Mouse (Mus musculus) liver, embryonic 11.5 days (tissue): ENCODE measurements at regions not wholly inside any gene's neighbourhood (a gene's known extent, or its start where the extent isn't known, plus 50 kb on each side); places are given as distances from the start of the nearest gene placed in this dataset.

Experiments
- ATAC-seq: fragments of 200-750 bp; cut with Nextera tagmentation; replicated peaks from 2 replicates; pipeline ENCODE4 v1.8.0; 2017; ENCODE audit warnings: moderate number of reproducible peaks, mild to moderate bottlenecking, moderate TSS enrichment, moderate library complexity; ENCODE audit not compliant: low FRiP score
- DNase-seq: peaks from one replicate; pipeline ENCODE4 v3.0.0-alpha.2; 2017; ENCODE audit warnings: low spot score
- H3K27ac ChIP-seq: fragments of 300-500 bp; sonication (generic); 2 replicates; pipeline ENCODE4 v1.5.1; 2014; ENCODE audit warnings: mild to moderate bottlenecking, low read depth, low read length, control low read depth
- H3K27me3 ChIP-seq: fragments of 300-500 bp; sonication (generic); replicated peaks from 2 replicates; pipeline ENCODE4 v1.6.1; 2014; ENCODE audit warnings: low read length, mixed read lengths; ENCODE audit not compliant: control insufficient read depth, insufficient read depth
- H3K36me3 ChIP-seq: fragments of 300-500 bp; sonication (generic); 2 replicates; pipeline ENCODE4 v1.6.1; 2014; ENCODE audit warnings: mild to moderate bottlenecking, low read length, moderate library complexity, mixed read lengths; ENCODE audit not compliant: control insufficient read depth, insufficient read depth
- H3K4me1 ChIP-seq: fragments of 300-500 bp; sonication (generic); replicated peaks from 2 replicates; pipeline ENCODE4 v1.6.1; 2014; ENCODE audit warnings: low read length, mixed read lengths; ENCODE audit not compliant: control insufficient read depth, insufficient read depth
- H3K4me2 ChIP-seq: fragments of 300-500 bp; sonication (generic); 2 replicates; pipeline ENCODE4 v1.6.1; 2014; ENCODE audit warnings: mild to moderate bottlenecking, control low read depth, moderate library complexity
- H3K4me3 ChIP-seq: fragments of 300-500 bp; sonication (generic); 2 replicates; pipeline ENCODE4 v1.5.1; 2014; ENCODE audit warnings: low read depth, low read length, control low read depth
- H3K9ac ChIP-seq: fragments of 300-500 bp; sonication (generic); 2 replicates; pipeline ENCODE4 v1.6.1; 2014; ENCODE audit warnings: low read depth, low read length, control low read depth
- H3K9me3 ChIP-seq: fragments of 300-500 bp; sonication (generic); 2 replicates; pipeline ENCODE4 v1.6.1; 2016; ENCODE audit warnings: low read length, inconsistent platforms, mixed read lengths; ENCODE audit not compliant: control insufficient read depth
- WGBS: fragments of 180-500 bp; shearing (Covaris S2); extraction: QIAGEN DNeasy Blood & Tissue Kit; methylation state at CpG from one replicate; pipeline ENCODE4 v1.1.7; 2014; 5-methylcytosine and 5-hydroxymethylcytosine counted together

GRCm38 (mm10) chr15:56473679-56474078, 1003.7 kb downstream of the Slc22a22 start:
- 73% methylated on average over 1 of the region's 1 CpGs for WGBS

GRCm38 (mm10) chr15:56451881-56452280, 1025.5 kb downstream of the Slc22a22 start:
- Histone ChIP-seq H3K36me3 (no peaks in the 10 kb centered on the region), H3K27me3 (no peaks in the 10 kb centered on the region), H3K4me2 (no peak overlapping the region), H3K9ac (no peak overlapping the region), H3K9me3 (no peaks in the 10 kb centered on the region), H3K4me1 (no peaks in the 10 kb centered on the region), H3K4me3 (no peak overlapping the region), H3K27ac (no peak overlapping the region)
- no peak for DNase-seq
- WGBS = 72% methylated on average over 4 of the region's 4 CpGs
- no peak for ATAC-seq

More at GRCm38 (mm10) chr15:56473679-56474078, 1003.7 kb downstream of the Slc22a22 start:
- no peaks in the 10 kb centered on the region for H3K4me1 ChIP-seq
- no peak overlapping the region for H3K4me3 ChIP-seq
- no peak overlapping the region for H3K9ac ChIP-seq
- no peaks in the 10 kb centered on the region for H3K9me3 ChIP-seq
- no peak overlapping the region for H3K27ac ChIP-seq
- no peaks in the 10 kb centered on the region for H3K27me3 ChIP-seq
- DNase-seq (no peak), ATAC-seq (no peak)
- H3K4me2 ChIP-seq = no peak overlapping the region
- H3K36me3 ChIP-seq = no peaks in the 10 kb centered on the region

- no peak for ATAC-seq
Measured at GRCm38 (mm10) chr15:56448015-56448645, 1029.3 kb downstream of the Slc22a22 start.

GRCm38 (mm10) chr15:56440171-56440570, 1037.3 kb downstream of the Slc22a22 start:
- Histone ChIP-seq H3K9me3 (no peaks in the 10 kb centered on the region), H3K4me2 (no peak overlapping the region), H3K36me3 (no peaks in the 10 kb centered on the region), H3K4me1 (no peaks in the 10 kb centered on the region), H3K27ac (no peak overlapping the region), H3K4me3 (no peak overlapping the region), H3K9ac (no peak overlapping the region), H3K27me3 (no peaks in the 10 kb centered on the region)
- ATAC-seq (no peak), DNase-seq (no peak)
- 76% methylated on average over 4 of the region's 4 CpGs for WGBS

More at GRCm38 (mm10) chr15:56448015-56448645, 1029.3 kb downstream of the Slc22a22 start:
- DNase-seq = no peak
- H3K9me3 ChIP-seq = no peaks in the 10 kb centered on the region
- H3K36me3 ChIP-seq = no peaks in the 10 kb centered on the region
- no peaks in the 10 kb centered on the region for H3K27me3 ChIP-seq
- WGBS = 68% methylated on average over 10 of the region's 10 CpGs
- H3K4me2 ChIP-seq = no peak overlapping the region
- H3K9ac ChIP-seq = no peak overlapping the region
- H3K27ac ChIP-seq = no peak overlapping the region
- no peak overlapping the region for H3K4me3 ChIP-seq
- no peaks in the 10 kb centered on the region for H3K4me1 ChIP-seq

- ATAC-seq (no peak), DNase-seq (no peak)
- Histone ChIP-seq H3K4me3 (no peak overlapping the region), H3K9me3 (no peaks in the 10 kb centered on the region), H3K27ac (no peak overlapping the region), H3K9ac (no peak overlapping the region), H3K4me1 (no peaks in the 10 kb centered on the region), H3K27me3 (no peaks in the 10 kb centered on the region), H3K4me2 (no peak overlapping the region), H3K36me3 (no peaks in the 10 kb centered on the region)
- 75% methylated on average over 2 of the region's 2 CpGs for WGBS
Measured at GRCm38 (mm10) chr15:56438370-56438769, 1039.1 kb downstream of the Slc22a22 start.

GRCm38 (mm10) chr15:56436131-56436530, 1041.3 kb downstream of the Slc22a22 start:
- H3K9ac ChIP-seq = no peak overlapping the region
- 63% methylated on average over 6 of the region's 6 CpGs for WGBS
- H3K9me3 ChIP-seq = no peaks in the 10 kb centered on the region
- DNase-seq (no peak), ATAC-seq (no peak)
- H3K27me3 ChIP-seq = no peaks in the 10 kb centered on the region
- no peak overlapping the region for H3K4me2 ChIP-seq
- H3K36me3 ChIP-seq = no peaks in the 10 kb centered on the region
- H3K27ac ChIP-seq = no peak overlapping the region
- no peaks in the 10 kb centered on the region for H3K4me1 ChIP-seq
- H3K4me3 ChIP-seq = no peak overlapping the region

- H3K27me3 ChIP-seq = no peaks in the 10 kb centered on the region
- H3K36me3 ChIP-seq = no peaks in the 10 kb centered on the region
Measured at GRCm38 (mm10) chr15:56425986-56426385, 1051.4 kb downstream of the Slc22a22 start.

GRCm38 (mm10) chr15:56420681-56421080, 1056.7 kb downstream of the Slc22a22 start:
- Histone ChIP-seq H3K4me1 (no peaks in the 10 kb centered on the region), H3K27ac (no peak overlapping the region), H3K27me3 (no peaks in the 10 kb centered on the region), H3K9me3 (no peaks in the 10 kb centered on the region), H3K9ac (no peak overlapping the region), H3K4me2 (no peak overlapping the region), H3K4me3 (no peak overlapping the region), H3K36me3 (no peaks in the 10 kb centered on the region)
- ATAC-seq = no peak
- WGBS = 64% methylated on average over 1 of the region's 1 CpGs
- no peak for DNase-seq

More at GRCm38 (mm10) chr15:56425986-56426385, 1051.4 kb downstream of the Slc22a22 start:
- Histone ChIP-seq H3K4me2 (no peak overlapping the region), H3K9me3 (no peaks in the 10 kb centered on the region), H3K27ac (no peak overlapping the region), H3K4me3 (no peak overlapping the region), H3K4me1 (no peaks in the 10 kb centered on the region), H3K9ac (no peak overlapping the region)
- WGBS = 49% methylated on average over 4 of the region's 4 CpGs
- no peak for ATAC-seq
- no peak for DNase-seq

GRCm38 (mm10) chr15:56391982-56392381, 1085.4 kb downstream of the Slc22a22 start:
- Histone ChIP-seq H3K9me3 (no peaks in the 10 kb centered on the region), H3K27me3 (no peaks in the 10 kb centered on the region), H3K4me2 (no peak overlapping the region), H3K4me3 (no peak overlapping the region), H3K9ac (no peak overlapping the region), H3K36me3 (no peaks in the 10 kb centered on the region), H3K4me1 (no peaks in the 10 kb centered on the region), H3K27ac (no peak overlapping the region)
- ATAC-seq (no peak), DNase-seq (no peak)
